Mouse (Mus musculus) CH12.LX (cell line): ENCODE measurements at regions not wholly inside any gene's neighbourhood (a gene's known extent, or its start where the extent isn't known, plus 50 kb on each side); places are given as distances from the start of the nearest gene placed in this dataset.

ENCODE experiments used
- EP300 ChIP-seq: IDR thresholded peaks from 2 replicates; pipeline ENCODE4 v1.6.1; 2011; ENCODE audit warnings: low read length, improper control_type of control experiment
- NELFE ChIP-seq: IDR thresholded peaks from 2 replicates; pipeline ENCODE4 v1.6.1; 2011; ENCODE audit warnings: low read depth, low read length, improper control_type of control experiment

DNA sequence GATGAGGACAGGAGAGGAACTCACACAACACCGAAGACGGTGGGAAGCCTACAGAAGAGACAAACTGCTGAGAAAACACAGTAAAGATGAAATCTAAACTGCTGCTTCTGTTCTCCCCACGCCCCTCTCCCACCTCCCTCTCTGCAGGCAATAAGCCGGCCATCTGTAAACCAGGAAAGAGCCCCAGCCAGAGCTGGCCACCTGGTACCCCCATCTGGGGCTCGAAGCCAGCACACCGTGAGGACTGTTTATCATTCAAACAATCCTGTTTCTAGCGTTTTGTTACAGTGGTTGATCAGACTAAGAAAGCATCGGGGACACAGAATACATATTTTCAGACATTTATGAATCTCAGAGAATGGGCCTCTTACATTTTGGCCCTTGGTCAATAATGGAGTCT is 270.0 kb upstream of the 9630041A04Rik start:
- TF ChIP-seq NELFE = no peak
- no peak for TF ChIP-seq EP300
